14 mouse cellular contexts compared by ENCODE assay signal in genomic region chr12:102324156-102324885, GRCm38 (mm10). TPM values are rescaled to one million over a fixed set of nuclear protein-coding genes. Genes with fewer than 3 reads are reported as not detected.
DNase-seq lines count a peak whose midpoint lies in the region; ATAC-seq and TF ChIP-seq lines count a peak whose summit lies in the region.
"Had no signal": no experiment of that assay in that cellular context is flagged by ENCODE, and none has a peak within 500 bp of the region (broad histone marks: within the 10 kb centered on the region; RNA-seq: fewer than 3 reads in every experiment).

No protein-coding gene starts in this region.

- H3K9me3 ChIP-seq in limb, embryonic 13.5 days, result no peaks in the 10 kb centered on the region
- H3K9me3 ChIP-seq: liver, embryonic 15.5 days; midbrain, embryonic 12.5 days; neural tube, embryonic 12.5 days had no signal

- H3K4me1 ChIP-seq in limb, embryonic 13.5 days, result peaks cover 18% of the 10 kb centered on the region; the same call in 1 of the 2 replicates
- H3K4me1 ChIP-seq: midbrain, embryonic 12.5 days; neural tube, embryonic 12.5 days had no signal

- no peak for DNase-seq in gastrocnemius, adult 2 months
- DNase-seq in gastrocnemius, postnatal 10 days, result no peak
- DNase-seq in kidney, postnatal 14 days, result peak; percentile 31
- no peak for DNase-seq in kidney, adult 8-10 months
- peak; percentile 72 for DNase-seq in fat pad, adult 2 months (ENCODE audit: extremely low read depth, low read depth, low spot score)
- no peak for DNase-seq in left cerebral cortex, adult 18-20 months (ENCODE audit: low spot score in 2 of 2)
- no peak for DNase-seq in right cerebral cortex, postnatal 14 days
- DNase-seq: cerebellum, postnatal 25 days; right cerebral cortex, adult 18-20 months had no signal

- intact Hi-C loops in gastrocnemius, adult 2 months (cut with DNase I), result loop anchor here (2.0 kb wide), 1 partner anchor 42 kb away; the partner anchor contains the start of gene Rin3

- no peak overlapping the region for H3K9ac ChIP-seq in limb, embryonic 13.5 days
- H3K9ac ChIP-seq: liver, embryonic 15.5 days; midbrain, embryonic 12.5 days; neural tube, embryonic 12.5 days had no signal

- 59% methylated on average over 6 of the region's 6 CpGs for WGBS in limb, embryonic 13.5 days

- H3K36me3 ChIP-seq in limb, embryonic 13.5 days, result peaks cover 7% of the 10 kb centered on the region; the same call in 1 of the 2 replicates
- H3K36me3 ChIP-seq: midbrain, embryonic 12.5 days; neural tube, embryonic 12.5 days had no signal

- H3K27ac ChIP-seq in gastrocnemius, adult 2 months, result peak overlapping the region; percentile 80
- peak overlapping the region; percentile 63; the same call in 1 of the 2 replicates for H3K27ac ChIP-seq in limb, embryonic 13.5 days
- H3K27ac ChIP-seq: liver, embryonic 15.5 days; midbrain, embryonic 12.5 days; neural tube, embryonic 12.5 days had no signal

- no peaks in the 10 kb centered on the region for H3K27me3 ChIP-seq in limb, embryonic 13.5 days
- H3K27me3 ChIP-seq: liver, embryonic 15.5 days; midbrain, embryonic 12.5 days; neural tube, embryonic 12.5 days had no signal

- no peak overlapping the region for H3K4me2 ChIP-seq in limb, embryonic 13.5 days (replicated peaks)
- H3K4me2 ChIP-seq: liver, embryonic 15.5 days; midbrain, embryonic 12.5 days; neural tube, embryonic 12.5 days had no signal

- H3K4me3 ChIP-seq in gastrocnemius, adult 2 months, result no peak overlapping the region
- no peak overlapping the region for H3K4me3 ChIP-seq in limb, embryonic 13.5 days
- H3K4me3 ChIP-seq: liver, embryonic 15.5 days; midbrain, embryonic 12.5 days; neural tube, embryonic 12.5 days had no signal

- no peak for ATAC-seq in limb, embryonic 13.5 days (ENCODE audit: low FRiP score, low read depth)
- ATAC-seq: hindbrain, embryonic 16.5 days had no signal

- TF ChIP-seq CTCF in gastrocnemius, adult 2 months (IDR thresholded peaks at IDR 0.05), result no peak

RNA-seq across cellular contexts. Expression of gene Rin3, which starts 41.5 kb away (rescaled TPM):
- 10 to 100 TPM in 1 of 2 experiments, 1 to 10 TPM in 1; 6.4 to 14.3 TPM for total RNA-seq in gastrocnemius, adult 2 months (2021)
- total RNA-seq in gastrocnemius, postnatal 10 days (2021), result 10 to 100 TPM; 13.2 to 21.0 TPM
- 6.9 and 7.1 TPM in 2 replicates for polyA plus RNA-seq in limb, embryonic 13.5 days (2015; fragmentation: Nextera tagmentation; extraction: Ambion mirVana)
- total RNA-seq in left cerebral cortex, adult 18-20 months (2021), result 1 to 10 TPM; 3.5 to 4.2 TPM

Comparison
In these comparisons a context has a peak if more than half of its experiments do, and no peak if none do; other contexts are left out.
1. DNase-seq: peak in kidney, postnatal 14 days (single experiment) and fat pad, adult 2 months (single experiment); none in gastrocnemius, adult 2 months (single experiment), gastrocnemius, postnatal 10 days (single experiment), kidney, adult 8-10 months (0 of 2), left cerebral cortex, adult 18-20 months (0 of 2) and right cerebral cortex, postnatal 14 days (single experiment).